Mouse (Mus musculus) ES-E14 (cell line): Measurements from ENCODE around the gene Polq.

ENCODE experiments used
- CHD2 ChIP-seq: IDR thresholded peaks from 2 replicates; pipeline ENCODE4 v1.6.1; 2014; ENCODE audit warnings: mild to moderate bottlenecking, low read depth, low read length, inconsistent platforms
- HCFC1 ChIP-seq: IDR thresholded peaks from 2 replicates; pipeline ENCODE4 v1.6.1; 2012; ENCODE audit warnings: low read length, inconsistent platforms, borderline replicate concordance; ENCODE audit not compliant: insufficient read depth
- MAFK ChIP-seq: IDR thresholded peaks from 2 replicates; pipeline ENCODE4 v1.6.1; 2014; ENCODE audit warnings: mild to moderate bottlenecking, low read depth, low read length, inconsistent platforms; ENCODE audit not compliant: insufficient read depth

DNA sequence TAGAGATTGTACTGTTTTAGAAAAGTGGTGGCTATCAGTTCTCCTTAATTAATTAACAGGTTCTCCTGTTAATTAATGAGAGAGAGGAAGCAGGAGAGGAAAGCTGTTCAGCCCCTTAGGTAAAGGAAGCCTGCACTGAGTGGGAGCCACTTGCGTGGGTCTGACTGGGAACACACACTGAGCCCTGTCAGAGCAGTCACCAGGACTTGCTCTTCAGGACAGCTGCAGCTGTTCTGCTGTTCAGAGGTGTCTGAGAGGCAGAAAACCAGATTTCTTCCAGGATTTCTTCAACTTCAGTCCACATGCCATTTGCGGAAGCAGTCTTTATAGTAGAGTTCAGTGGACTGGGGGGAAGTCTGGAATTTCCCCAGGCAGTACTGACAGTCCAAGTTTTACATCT lies 24.2 kb upstream of the Polq start:
- TF ChIP-seq HCFC1 (no peak), CHD2 (no peak), MAFK (no peak)
